Mouse (Mus musculus) T-helper 2 cell (primary cell): Measurements from ENCODE around the gene 2510009E07Rik.
"Not testable (repeated sequence)": the region's sequence is repeated elsewhere in the genome, so short reads cannot be mapped to it uniquely, and the experiment has no call there.

ENCODE experiments used
- in situ Hi-C: fragments of 300-600 bp; cut with MboI, MseI; formaldehyde crosslinking; loops from one replicate; pipeline ENCODE4 v1.15.1; 2025; ENCODE audit warnings: high pct_unique_total_duplicates

2510009E07Rik gene

GRCm38 (mm10) chr16:21676791-21677190 is 17.7 kb downstream of the 2510009E07Rik start:
- in situ Hi-C loops: no loop called here

GRCm38 (mm10) chr16:21673651-21674050 is 20.8 kb downstream of the 2510009E07Rik start:
- in situ Hi-C loops: not testable (repeated sequence)

GRCm38 (mm10) chr16:21673046-21673445 is 21.4 kb downstream of the 2510009E07Rik start:
- in situ Hi-C loops: not testable (repeated sequence)

- in situ Hi-C loops: no loop called here
Measured at GRCm38 (mm10) chr16:21671878-21672277, 22.6 kb downstream of the 2510009E07Rik start.

- in situ Hi-C loops: no loop called here
Measured at GRCm38 (mm10) chr16:21665423-21665986, 29.0 kb downstream of the 2510009E07Rik start.

- in situ Hi-C loops: no loop called here
Measured at GRCm38 (mm10) chr16:21664633-21665363, 29.7 kb downstream of the 2510009E07Rik start.

- in situ Hi-C loops: no loop called here
Measured at GRCm38 (mm10) chr16:21655961-21656360, 38.5 kb downstream of the 2510009E07Rik start.

- in situ Hi-C loops: no loop called here
Measured at GRCm38 (mm10) chr16:21655291-21655690, 39.2 kb downstream of the 2510009E07Rik start.

- in situ Hi-C loops: no loop called here
Measured at GRCm38 (mm10) chr16:21654384-21654783, 40.1 kb downstream of the 2510009E07Rik start.

- in situ Hi-C loops: no loop called here
Measured at GRCm38 (mm10) chr16:21653151-21653550, 41.3 kb downstream of the 2510009E07Rik start.

GRCm38 (mm10) chr16:21651161-21651560 is 43.3 kb downstream of the 2510009E07Rik start:
- in situ Hi-C loops: no loop called here

- in situ Hi-C loops: no loop called here
Measured at GRCm38 (mm10) chr16:21650289-21650688, 44.2 kb downstream of the 2510009E07Rik start.

GRCm38 (mm10) chr16:21648800-21649199 is 45.7 kb downstream of the 2510009E07Rik start:
- in situ Hi-C loops: no loop called here

- in situ Hi-C loops: no loop called here
Measured at GRCm38 (mm10) chr16:21646496-21646895, 48.0 kb downstream of the 2510009E07Rik start.

- in situ Hi-C loops: no loop called here
Measured at GRCm38 (mm10) chr16:21645915-21646314, 48.5 kb downstream of the 2510009E07Rik start.

- in situ Hi-C loops: no loop called here
Measured at GRCm38 (mm10) chr16:21644574-21644973, 49.9 kb downstream of the 2510009E07Rik start.

GRCm38 (mm10) chr16:21644066-21644561 is 50.4 kb downstream of the 2510009E07Rik start:
- in situ Hi-C loops: no loop called here

- in situ Hi-C loops: no loop called here
Measured at GRCm38 (mm10) chr16:21643621-21644041, 50.8 kb downstream of the 2510009E07Rik start.

GRCm38 (mm10) chr16:21642906-21643305 is 51.6 kb downstream of the 2510009E07Rik start:
- in situ Hi-C loops: no loop called here

- in situ Hi-C loops: no loop called here
Measured at GRCm38 (mm10) chr16:21641944-21642343, 52.5 kb downstream of the 2510009E07Rik start.

GRCm38 (mm10) chr16:21640766-21641499 is 53.5 kb downstream of the 2510009E07Rik start:
- in situ Hi-C loops: no loop called here

- in situ Hi-C loops: no loop called here
Measured at GRCm38 (mm10) chr16:21637201-21637819, 57.2 kb downstream of the 2510009E07Rik start.
